Mouse (Mus musculus) thymus, adult 2 months (tissue): ENCODE data around the gene Ntm.

Experiments used
- CTCF ChIP-seq: fragments of 200-500 bp; IDR thresholded peaks from 2 replicates; pipeline ENCODE4 v1.5.1; 2012; ENCODE audit warnings: mild to moderate bottlenecking, control low read depth, low read length, moderate library complexity, borderline replicate concordance; ENCODE audit not compliant: control insufficient read depth, poor library complexity, insufficient read depth; ENCODE audit errors: extremely low read depth
- POLR2A ChIP-seq: fragments of 200-500 bp; IDR thresholded peaks from 2 replicates; pipeline ENCODE4 v1.6.1; 2012; ENCODE audit warnings: mild to moderate bottlenecking, low read length, control low read depth, moderate library complexity; ENCODE audit not compliant: control insufficient read depth, poor library complexity, insufficient read depth; ENCODE audit errors: extremely low read depth

DNA sequence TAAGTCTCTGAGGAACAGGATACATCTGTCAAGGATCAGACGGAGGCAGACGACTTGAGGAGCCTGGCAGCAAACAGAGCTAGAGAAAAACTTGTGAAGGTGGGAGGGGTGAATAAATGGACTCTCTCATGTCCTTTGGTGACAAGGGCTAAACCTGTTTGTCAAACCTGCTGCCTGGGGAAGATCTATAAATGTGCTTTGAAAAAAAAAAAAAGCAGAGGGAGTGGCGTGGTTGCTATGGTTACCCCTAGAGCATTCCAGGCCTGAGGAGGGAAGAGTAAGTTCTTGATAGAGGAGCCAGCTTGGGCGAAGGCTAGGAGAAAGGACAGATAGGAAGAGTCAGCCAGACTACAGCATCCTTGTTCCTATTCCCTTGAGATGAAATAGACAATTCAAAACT is 926.9 kb downstream of the Ntm start:
- no peak for TF ChIP-seq POLR2A
- no peak for TF ChIP-seq CTCF
